Mouse (Mus musculus): ENCODE measurements around the gene Pax5. TPM values are rescaled to one million over a fixed set of nuclear protein-coding genes. Genes with fewer than 3 reads are reported as not detected.

Gene Pax5
- polyA plus RNA-seq, 1 experiment from 2014 or later = not detected

GRCm38 (mm10) chr4:44525336-44525735 lies 185.0 kb downstream of the Pax5 start:
- H3K4me2 ChIP-seq (ENCODE audit: low read depth, severe bottlenecking) = no peak overlapping the region
- no peaks in the 10 kb centered on the region for H3K4me1 ChIP-seq (ENCODE audit: control insufficient read depth, insufficient read depth, low read length)
- no peak overlapping the region for H3K4me3 ChIP-seq (ENCODE audit: low read depth, low read length)
- no peaks in the 10 kb centered on the region for H3K27me3 ChIP-seq (ENCODE audit: control insufficient read depth, insufficient read depth, low read length)
- H3K27ac ChIP-seq (replicated peaks; ENCODE audit: low read depth, low read length) = no peak overlapping the region
- WGBS = 83% methylated on average over 3 of the region's 3 CpGs
- no peaks in the 10 kb centered on the region for H3K9me3 ChIP-seq (ENCODE audit: control insufficient read depth, low read length)
- no peaks in the 10 kb centered on the region for H3K36me3 ChIP-seq (ENCODE audit: control insufficient read depth, insufficient read depth, low read length)
- no peak overlapping the region for H3K9ac ChIP-seq (ENCODE audit: low read length)
- ATAC-seq (ENCODE audit: insufficient number of reproducible peaks, low FRiP score, low TSS enrichment, low read depth) = no peak
- no peak for DNase-seq (ENCODE audit: low spot score)

- H3K9ac ChIP-seq (ENCODE audit: low read length) = no peak overlapping the region
- no peaks in the 10 kb centered on the region for H3K4me1 ChIP-seq (ENCODE audit: control insufficient read depth, insufficient read depth, low read length)
- ATAC-seq (ENCODE audit: insufficient number of reproducible peaks, low FRiP score, low TSS enrichment, low read depth) (no peak), DNase-seq (ENCODE audit: low spot score) (no peak)
- no peak overlapping the region for H3K4me2 ChIP-seq (ENCODE audit: low read depth, severe bottlenecking)
- 84% methylated on average over 11 of the region's 11 CpGs for WGBS
- no peak overlapping the region for H3K27ac ChIP-seq (replicated peaks; ENCODE audit: low read depth, low read length)
- no peaks in the 10 kb centered on the region for H3K27me3 ChIP-seq (ENCODE audit: control insufficient read depth, insufficient read depth, low read length)
- H3K9me3 ChIP-seq (ENCODE audit: control insufficient read depth, low read length) = no peaks in the 10 kb centered on the region
- no peak overlapping the region for H3K4me3 ChIP-seq (ENCODE audit: low read depth, low read length)
- no peaks in the 10 kb centered on the region for H3K36me3 ChIP-seq (ENCODE audit: control insufficient read depth, insufficient read depth, low read length)
These were observed 191.4 kb downstream of the Pax5 start for GRCm38 (mm10) chr4:44518923-44519322.

- no peak for DNase-seq (ENCODE audit: low spot score)
- Histone ChIP-seq H3K9ac (ENCODE audit: low read length) (no peak overlapping the region), H3K36me3 (ENCODE audit: control insufficient read depth, insufficient read depth, low read length) (no peaks in the 10 kb centered on the region), H3K27ac (replicated peaks; ENCODE audit: low read depth, low read length) (no peak overlapping the region), H3K4me2 (ENCODE audit: low read depth, severe bottlenecking) (no peak overlapping the region), H3K4me1 (ENCODE audit: control insufficient read depth, insufficient read depth, low read length) (no peaks in the 10 kb centered on the region), H3K4me3 (ENCODE audit: low read depth, low read length) (no peak overlapping the region), H3K9me3 (ENCODE audit: control insufficient read depth, low read length) (no peaks in the 10 kb centered on the region), H3K27me3 (ENCODE audit: control insufficient read depth, insufficient read depth, low read length) (peaks cover 3% of the 10 kb centered on the region)
- no peak for ATAC-seq (ENCODE audit: insufficient number of reproducible peaks, low FRiP score, low TSS enrichment, low read depth)
- WGBS = 91% methylated on average over 4 of the region's 4 CpGs
These were observed 196.3 kb downstream of the Pax5 start for GRCm38 (mm10) chr4:44513981-44514380.

DNA sequence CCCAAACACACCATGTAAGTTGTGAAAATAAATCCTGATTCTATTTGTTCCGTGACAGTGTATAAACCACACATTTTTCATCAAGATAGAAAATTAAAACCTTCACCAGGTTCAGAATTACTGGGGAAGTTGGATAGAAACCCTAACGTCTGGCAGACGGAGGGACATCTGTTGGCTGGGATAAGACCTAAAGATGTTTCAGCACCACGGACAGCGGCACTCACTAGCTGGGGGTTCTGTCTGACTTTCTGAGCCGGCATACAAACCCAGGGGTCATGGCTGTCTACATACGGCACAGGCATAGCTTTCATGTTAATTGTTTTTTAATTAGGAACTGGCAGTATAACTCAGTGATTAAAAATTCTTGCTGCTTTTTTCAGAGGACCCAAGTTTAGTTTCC lies 198.6 kb downstream of the Pax5 start:
- Histone ChIP-seq H3K27me3 (ENCODE audit: control insufficient read depth, insufficient read depth, low read length) (peaks cover 8% of the 10 kb centered on the region), H3K4me3 (ENCODE audit: low read depth, low read length) (no peak overlapping the region), H3K9ac (ENCODE audit: low read length) (no peak overlapping the region), H3K36me3 (ENCODE audit: control insufficient read depth, insufficient read depth, low read length) (no peaks in the 10 kb centered on the region), H3K4me1 (ENCODE audit: control insufficient read depth, insufficient read depth, low read length) (no peaks in the 10 kb centered on the region), H3K4me2 (ENCODE audit: low read depth, severe bottlenecking) (no peak overlapping the region), H3K9me3 (ENCODE audit: control insufficient read depth, low read length) (no peaks in the 10 kb centered on the region), H3K27ac (replicated peaks; ENCODE audit: low read depth, low read length) (no peak overlapping the region)
- no peak for ATAC-seq (ENCODE audit: insufficient number of reproducible peaks, low FRiP score, low TSS enrichment, low read depth)
- DNase-seq (ENCODE audit: low spot score) = peak; percentile 91
- 7% methylated on average over 7 of the region's 7 CpGs for WGBS

GRCm38 (mm10) chr4:44508386-44509226 lies 201.7 kb downstream of the Pax5 start:
- Histone ChIP-seq H3K4me2 (ENCODE audit: low read depth, severe bottlenecking) (no peak overlapping the region), H3K9me3 (ENCODE audit: control insufficient read depth, low read length) (no peaks in the 10 kb centered on the region), H3K9ac (ENCODE audit: low read length) (no peak overlapping the region), H3K4me3 (ENCODE audit: low read depth, low read length) (no peak overlapping the region), H3K4me1 (ENCODE audit: control insufficient read depth, insufficient read depth, low read length) (no peaks in the 10 kb centered on the region), H3K36me3 (ENCODE audit: control insufficient read depth, insufficient read depth, low read length) (no peaks in the 10 kb centered on the region), H3K27me3 (ENCODE audit: control insufficient read depth, insufficient read depth, low read length) (peaks cover 8% of the 10 kb centered on the region), H3K27ac (replicated peaks; ENCODE audit: low read depth, low read length) (no peak overlapping the region)
- ATAC-seq (ENCODE audit: insufficient number of reproducible peaks, low FRiP score, low TSS enrichment, low read depth) = no peak
- DNase-seq (ENCODE audit: low spot score) = peak; percentile 27
- 14% methylated on average over 25 of the region's 25 CpGs for WGBS

DNA sequence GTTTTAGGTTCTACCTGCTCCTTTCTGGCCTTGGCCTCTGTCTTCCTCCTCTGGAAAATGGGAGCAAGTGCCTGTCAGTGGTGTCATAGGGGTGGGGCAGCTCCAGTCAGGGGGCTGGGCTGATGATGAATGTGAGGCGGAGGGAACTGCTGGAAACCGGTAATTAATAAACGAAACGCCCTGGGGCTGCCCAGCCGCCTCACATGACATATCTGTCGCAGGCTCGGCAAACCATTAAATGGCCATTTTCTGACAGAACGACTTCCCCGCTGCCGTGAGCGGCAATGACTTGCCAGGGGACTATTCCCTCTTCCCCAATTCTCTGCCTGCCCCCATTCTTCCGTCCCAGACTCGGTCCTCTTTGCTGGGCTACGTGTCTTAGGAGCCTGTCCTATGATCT lies 202.4 kb downstream of the Pax5 start:
- no peaks in the 10 kb centered on the region for H3K4me1 ChIP-seq (ENCODE audit: control insufficient read depth, insufficient read depth, low read length)
- H3K36me3 ChIP-seq (ENCODE audit: control insufficient read depth, insufficient read depth, low read length) = no peaks in the 10 kb centered on the region
- H3K4me2 ChIP-seq (ENCODE audit: low read depth, severe bottlenecking) = no peak overlapping the region
- ATAC-seq (ENCODE audit: insufficient number of reproducible peaks, low FRiP score, low TSS enrichment, low read depth) (no peak), DNase-seq (ENCODE audit: low spot score) (peak; percentile 25)
- H3K27me3 ChIP-seq (ENCODE audit: control insufficient read depth, insufficient read depth, low read length) = peaks cover 8% of the 10 kb centered on the region
- no peak overlapping the region for H3K9ac ChIP-seq (ENCODE audit: low read length)
- no peak overlapping the region for H3K27ac ChIP-seq (replicated peaks; ENCODE audit: low read depth, low read length)
- no peaks in the 10 kb centered on the region for H3K9me3 ChIP-seq (ENCODE audit: control insufficient read depth, low read length)
- WGBS = 23% methylated on average over 14 of the region's 14 CpGs
- no peak overlapping the region for H3K4me3 ChIP-seq (ENCODE audit: low read depth, low read length)

DNA sequence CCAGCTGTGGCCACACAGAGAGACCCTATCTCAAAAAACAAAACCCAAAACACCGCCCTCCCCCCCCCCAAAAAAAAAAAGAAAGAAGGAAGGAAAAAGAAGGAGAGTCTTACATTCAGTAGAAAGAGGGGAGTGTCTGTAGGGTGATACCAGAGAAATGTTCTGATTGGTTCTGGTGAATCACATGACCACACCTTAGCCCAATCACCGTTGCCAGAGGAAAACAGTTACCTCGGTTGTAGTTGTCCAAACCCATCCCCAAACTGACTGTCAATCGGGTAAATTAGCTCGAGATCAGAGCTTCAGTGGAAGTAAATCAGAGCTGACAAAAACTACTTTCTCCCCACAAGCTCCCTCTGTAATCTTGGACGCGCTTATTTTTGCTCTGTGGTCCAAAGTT lies 205.3 kb downstream of the Pax5 start:
- no peaks in the 10 kb centered on the region for H3K36me3 ChIP-seq (ENCODE audit: control insufficient read depth, insufficient read depth, low read length)
- no peaks in the 10 kb centered on the region for H3K4me1 ChIP-seq (ENCODE audit: control insufficient read depth, insufficient read depth, low read length)
- H3K4me2 ChIP-seq (ENCODE audit: low read depth, severe bottlenecking) = no peak overlapping the region
- H3K9ac ChIP-seq (ENCODE audit: low read length) = no peak overlapping the region
- no peak overlapping the region for H3K4me3 ChIP-seq (ENCODE audit: low read depth, low read length)
- no peak overlapping the region for H3K27ac ChIP-seq (replicated peaks; ENCODE audit: low read depth, low read length)
- DNase-seq (ENCODE audit: low spot score) (no peak), ATAC-seq (ENCODE audit: insufficient number of reproducible peaks, low FRiP score, low TSS enrichment, low read depth) (no peak)
- no peaks in the 10 kb centered on the region for H3K9me3 ChIP-seq (ENCODE audit: control insufficient read depth, low read length)
- 77% methylated on average over 7 of the region's 7 CpGs for WGBS
- peaks cover 5% of the 10 kb centered on the region for H3K27me3 ChIP-seq (ENCODE audit: control insufficient read depth, insufficient read depth, low read length)

DNA sequence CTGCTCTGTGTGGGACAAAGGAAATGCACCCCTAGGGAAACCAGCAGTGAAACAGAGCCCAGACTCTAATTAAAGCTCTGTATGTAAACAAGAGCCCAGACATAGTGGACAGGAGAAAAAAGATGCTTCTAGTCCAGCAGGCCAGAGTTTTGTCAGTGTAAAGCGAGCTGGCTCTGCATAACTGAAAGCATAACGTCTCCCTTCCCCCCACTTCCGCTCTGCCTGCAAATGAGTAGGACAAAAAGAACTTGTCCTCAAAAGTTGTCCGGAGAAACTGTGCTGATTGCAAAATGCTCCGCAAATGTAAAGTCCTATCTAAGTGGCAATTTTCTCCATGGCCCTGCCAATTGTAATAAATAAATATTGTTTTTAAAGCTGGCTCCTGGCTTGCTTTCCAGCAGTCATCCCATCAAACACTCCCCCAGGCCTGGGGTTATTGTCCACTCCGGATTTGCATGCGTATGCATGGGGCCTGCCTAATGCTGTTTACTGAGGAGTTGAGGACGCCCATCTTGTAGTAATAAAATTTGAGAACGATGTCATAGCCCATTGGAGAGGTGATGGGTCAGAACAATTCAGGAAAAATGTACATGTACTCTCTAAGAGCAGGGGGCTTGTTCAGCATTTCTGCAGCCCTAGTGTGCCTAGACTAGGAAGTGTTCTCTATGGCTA lies 208.0 kb downstream of the Pax5 start:
- Histone ChIP-seq H3K4me2 (ENCODE audit: low read depth, severe bottlenecking) (no peak overlapping the region), H3K9ac (ENCODE audit: low read length) (no peak overlapping the region), H3K27me3 (ENCODE audit: control insufficient read depth, insufficient read depth, low read length) (no peaks in the 10 kb centered on the region), H3K27ac (replicated peaks; ENCODE audit: low read depth, low read length) (no peak overlapping the region), H3K9me3 (ENCODE audit: control insufficient read depth, low read length) (no peaks in the 10 kb centered on the region), H3K36me3 (ENCODE audit: control insufficient read depth, insufficient read depth, low read length) (no peaks in the 10 kb centered on the region), H3K4me3 (ENCODE audit: low read depth, low read length) (no peak overlapping the region), H3K4me1 (ENCODE audit: control insufficient read depth, insufficient read depth, low read length) (no peaks in the 10 kb centered on the region)
- WGBS = 57% methylated on average over 9 of the region's 9 CpGs
- no peak for DNase-seq (ENCODE audit: low spot score)
- ATAC-seq (ENCODE audit: insufficient number of reproducible peaks, low FRiP score, low TSS enrichment, low read depth) = no peak

All from limb, embryonic 11.5 days (tissue).